Mouse (Mus musculus) hindbrain, embryonic 14.5 days (tissue): ENCODE results near the gene Idua. TPM values are rescaled to one million over a fixed set of nuclear protein-coding genes. Genes with fewer than 3 reads are reported as not detected.

Experiments used
- ATAC-seq: fragments of 200-750 bp; cut with Nextera tagmentation; 2 replicates; pipeline ENCODE4 v1.8.0; 2017; ENCODE audit warnings: moderate number of reproducible peaks, mild to moderate bottlenecking, moderate TSS enrichment, moderate library complexity; ENCODE audit not compliant: low FRiP score
- DNase-seq: peaks from one replicate; pipeline ENCODE4 v3.0.0-alpha.2; 2015; ENCODE audit warnings: low spot score
- H3K27ac ChIP-seq: fragments of 300-500 bp; sonication (generic); 2 replicates; pipeline ENCODE4 v1.5.1; 2014; ENCODE audit warnings: mild to moderate bottlenecking, moderate library complexity
- H3K27me3 ChIP-seq: fragments of 300-500 bp; sonication (generic); 2 replicates; pipeline ENCODE4 v1.6.1; 2014; ENCODE audit warnings: mild to moderate bottlenecking, low read length, mixed read lengths; ENCODE audit not compliant: control insufficient read depth, insufficient read depth
- H3K36me3 ChIP-seq: fragments of 300-500 bp; sonication (generic); replicated peaks from 2 replicates; pipeline ENCODE4 v1.6.1; 2014; ENCODE audit not compliant: control insufficient read depth, insufficient read depth
- H3K4me1 ChIP-seq: fragments of 300-500 bp; sonication (generic); replicated peaks from 2 replicates; pipeline ENCODE4 v1.6.1; 2014; ENCODE audit warnings: antibody characterized with exemption, low read length, mixed read lengths; ENCODE audit not compliant: control insufficient read depth, insufficient read depth
- H3K4me2 ChIP-seq: fragments of 300-500 bp; sonication (generic); replicated peaks from 2 replicates; pipeline ENCODE4 v1.6.1; 2014; ENCODE audit warnings: mild to moderate bottlenecking, moderate library complexity
- H3K4me3 ChIP-seq: fragments of 300-500 bp; sonication (generic); replicated peaks from 2 replicates; pipeline ENCODE4 v1.5.1; 2014; ENCODE audit warnings: mild to moderate bottlenecking, low read length
- H3K9ac ChIP-seq: fragments of 300-500 bp; sonication (generic); 2 replicates; pipeline ENCODE4 v1.6.1; 2014
- H3K9me3 ChIP-seq: fragments of 300-500 bp; sonication (generic); 2 replicates; pipeline ENCODE4 v1.6.1; 2016; ENCODE audit warnings: low read length; ENCODE audit not compliant: control insufficient read depth
- WGBS: fragments of 180-500 bp; shearing (Covaris S2); extraction: QIAGEN DNeasy Blood & Tissue Kit; methylation state at CpG from one replicate; pipeline ENCODE4 v1.1.7; 2014; 5-methylcytosine and 5-hydroxymethylcytosine counted together
- polyA plus RNA-seq: library from polyadenylated mRNA; unstranded; fragments of >200 nt; fragmentation: Nextera tagmentation; extraction: Ambion mirVana; gene quantifications from 2 replicates; pipeline ENCODE4 v1.2.1, GENCODE M21; 2014

The Idua gene
- polyA plus RNA-seq, 1 experiment from 2014 or later = 11.3 TPM

DNA sequence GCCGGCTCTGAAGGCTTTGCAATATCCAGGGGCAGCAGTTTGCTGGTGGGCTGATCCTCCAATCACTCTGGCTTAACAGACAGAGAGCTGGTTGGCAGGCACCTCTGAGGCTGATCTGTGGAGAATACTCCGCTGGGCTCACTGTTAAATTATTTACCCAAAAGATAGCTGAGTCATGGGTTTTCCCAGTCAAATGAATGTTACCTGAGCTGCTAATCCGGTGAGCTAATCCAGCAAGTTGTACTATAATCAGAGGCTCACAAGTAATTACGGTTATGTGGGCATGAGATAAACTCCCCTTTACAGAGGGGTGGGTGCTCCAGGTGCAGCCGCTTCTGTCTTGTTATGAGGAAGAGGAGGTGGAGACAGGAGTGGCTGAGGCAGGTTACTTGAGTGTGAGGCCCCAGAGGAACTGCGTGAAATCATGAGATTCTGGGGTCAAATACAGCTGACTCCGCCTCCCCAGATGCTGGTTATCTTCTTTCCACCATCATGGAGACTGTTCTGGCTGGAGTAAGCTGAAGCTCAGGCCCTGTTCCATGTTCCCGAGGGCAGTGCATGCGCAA is 15.2 kb downstream of the Idua start, which contains the start of gene Slc26a1:
Slc26a1 (minus strand) TSS at position 319 of the 566 bp plus-strand sequence.
- no peak for ATAC-seq
- WGBS = 85% methylated on average over 9 of the region's 9 CpGs
- Histone ChIP-seq H3K4me1 (peaks cover 14% of the 10 kb centered on the region), H3K9ac (no peak within 1 kb of the TSS), H3K4me2 (no peak within 1 kb of the TSS), H3K36me3 (0 out of 2 replicates have a peak, but pooled peaks cover 7% of the 10 kb centered on the region), H3K4me3 (no peak within 1 kb of the TSS), H3K27ac (no peak within 1 kb of the TSS), H3K9me3 (no peaks in the 10 kb centered on the region), H3K27me3 (no peaks in the 10 kb centered on the region)
- no peak for DNase-seq

DNA sequence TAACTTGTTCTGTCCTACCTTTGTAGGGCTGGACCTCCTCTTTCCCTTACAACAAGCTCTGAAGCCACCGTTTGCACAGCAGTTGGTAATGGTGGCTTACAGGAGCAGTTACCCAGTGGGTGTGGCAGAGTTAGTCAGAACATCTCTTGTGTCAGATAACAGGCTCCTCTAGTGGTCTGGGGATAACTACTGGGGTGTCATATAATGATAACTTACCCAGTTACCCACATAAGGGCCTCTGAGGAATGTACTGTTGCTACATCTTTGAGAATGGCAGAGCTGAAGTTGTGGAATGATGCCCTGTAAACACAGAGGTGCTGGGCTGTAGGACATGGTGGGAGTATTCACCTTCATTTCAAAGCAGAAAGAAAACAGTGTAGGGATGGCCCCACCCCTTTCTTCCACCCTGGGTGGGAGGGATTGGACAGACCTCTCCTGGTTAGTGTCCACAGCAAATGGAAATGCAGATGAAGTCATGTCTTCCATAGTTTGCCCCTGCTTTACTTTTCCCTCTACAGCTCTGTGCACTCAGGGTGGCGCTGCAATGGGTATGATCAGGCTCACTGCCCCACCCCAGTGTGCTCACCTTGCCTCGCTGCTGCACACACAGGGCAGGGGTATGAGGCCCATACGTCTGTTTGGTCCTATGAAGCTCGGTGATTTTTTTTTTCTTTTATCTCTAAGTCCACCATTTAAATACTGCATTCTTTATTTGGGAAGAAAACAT is 16.8 kb downstream of the Idua start:
- Histone ChIP-seq H3K36me3 (no peaks in the 10 kb centered on the region), H3K27me3 (no peaks in the 10 kb centered on the region), H3K9ac (peak overlapping the region; percentile 69), H3K4me2 (peak overlapping the region; percentile 64), H3K27ac (peak overlapping the region; percentile 92), H3K9me3 (no peaks in the 10 kb centered on the region), H3K4me3 (peak overlapping the region; percentile 32), H3K4me1 (peaks cover 14% of the 10 kb centered on the region)
- WGBS = 16% methylated on average over 5 of the region's 5 CpGs
- DNase-seq (peak; percentile 47), ATAC-seq (peak; percentile 63)

DNA sequence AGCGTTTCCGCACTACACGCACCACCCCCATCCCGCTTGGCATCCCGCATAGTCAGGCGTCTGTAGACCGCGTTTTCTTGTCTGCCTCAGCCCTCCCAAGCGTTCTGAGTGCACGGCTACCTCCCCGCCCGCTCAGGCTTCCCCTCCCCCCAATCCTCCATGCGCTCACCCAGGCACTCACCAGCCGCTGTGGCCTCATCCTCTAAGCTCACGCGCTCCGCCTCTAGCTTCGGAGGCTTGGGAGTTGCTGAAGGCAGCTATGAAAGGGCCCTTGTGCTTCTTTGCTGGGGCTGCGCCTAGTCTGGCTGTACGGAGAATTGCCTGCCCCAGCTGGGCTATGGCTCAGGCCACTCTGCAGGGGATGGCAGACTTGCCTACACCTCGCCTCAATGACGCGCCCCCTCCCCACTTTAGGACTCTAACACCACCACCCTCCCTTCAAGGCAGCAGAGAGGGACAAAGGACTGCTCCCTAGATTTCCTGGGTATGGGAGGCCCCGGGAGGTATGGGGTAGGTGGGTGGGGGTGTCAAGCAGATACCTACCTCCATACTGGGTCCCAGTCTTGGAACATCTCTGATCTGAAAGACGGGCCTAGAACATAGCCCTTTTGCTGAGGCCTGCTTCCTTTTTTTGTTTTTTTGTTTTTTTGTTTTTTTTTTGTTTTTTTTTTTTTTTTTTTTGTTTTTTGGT is 17.6 kb downstream of the Idua start:
- DNase-seq (peak; percentile 77), ATAC-seq (peak; percentile 89)
- Histone ChIP-seq H3K27me3 (no peaks in the 10 kb centered on the region), H3K4me2 (peak overlapping the region; percentile 64), H3K4me1 (peaks cover 14% of the 10 kb centered on the region), H3K9ac (peak overlapping the region; percentile 69), H3K4me3 (peak overlapping the region; percentile 32), H3K36me3 (no peaks in the 10 kb centered on the region), H3K9me3 (no peaks in the 10 kb centered on the region), H3K27ac (peak overlapping the region; percentile 92)
- WGBS = 4% methylated on average over 25 of the region's 25 CpGs

DNA sequence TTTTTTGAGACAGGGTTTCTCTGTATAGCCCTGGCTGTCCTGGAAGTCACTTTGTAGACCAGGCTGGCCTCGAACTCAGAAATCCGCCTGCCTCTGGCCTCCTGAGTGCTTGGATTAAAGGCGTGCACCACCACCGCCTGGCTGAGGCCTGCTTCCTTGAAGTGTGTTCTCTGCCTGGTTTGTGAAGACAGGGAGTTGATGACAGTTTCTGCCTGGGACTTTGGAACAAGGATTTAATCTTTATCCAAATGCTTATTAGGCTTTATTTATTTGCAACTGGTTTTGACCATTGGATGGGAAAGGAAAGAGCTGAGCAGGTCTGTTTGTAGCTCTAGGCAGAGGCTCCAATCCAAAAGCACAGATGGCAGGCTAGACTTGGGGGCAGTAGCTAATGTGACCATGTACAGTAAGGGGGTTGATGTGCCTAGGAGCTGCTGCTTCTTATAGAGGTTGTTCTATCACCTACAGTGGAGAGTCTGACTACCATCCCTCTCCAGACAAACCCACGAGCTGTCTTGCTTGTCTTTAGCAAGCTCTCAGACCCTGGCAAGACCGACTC is 18.2 kb downstream of the Idua start:
- H3K36me3 ChIP-seq = no peaks in the 10 kb centered on the region
- DNase-seq (no peak), ATAC-seq (no peak)
- no peaks in the 10 kb centered on the region for H3K9me3 ChIP-seq
- no peak overlapping the region for H3K9ac ChIP-seq
- H3K27me3 ChIP-seq = no peaks in the 10 kb centered on the region
- no peak overlapping the region for H3K27ac ChIP-seq
- peaks cover 14% of the 10 kb centered on the region for H3K4me1 ChIP-seq
- H3K4me2 ChIP-seq = no peak overlapping the region
- no peak overlapping the region for H3K4me3 ChIP-seq
- 92% methylated on average over 6 of the region's 6 CpGs for WGBS

DNA sequence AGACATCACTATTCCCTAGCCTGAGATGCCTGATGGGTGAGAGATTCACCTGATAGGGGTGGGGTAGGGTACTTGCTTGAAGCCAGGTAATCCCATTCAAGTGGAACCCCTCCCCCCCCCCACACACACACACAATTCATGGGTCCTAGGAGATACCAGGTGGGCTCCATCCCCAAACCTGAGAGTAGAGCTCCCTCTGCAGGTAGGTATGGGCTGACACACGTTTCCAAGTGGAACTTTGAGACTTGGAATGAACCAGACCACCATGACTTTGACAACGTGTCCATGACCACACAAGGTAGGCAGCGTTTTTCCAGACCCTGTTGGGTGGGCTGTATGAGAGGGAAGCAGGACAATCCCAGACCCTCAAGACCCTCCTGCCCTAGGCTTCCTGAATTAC is 19.8 kb downstream of the Idua start:
- Histone ChIP-seq H3K9ac (no peak overlapping the region), H3K27me3 (no peaks in the 10 kb centered on the region), H3K4me1 (peaks cover 14% of the 10 kb centered on the region), H3K9me3 (no peaks in the 10 kb centered on the region), H3K4me2 (no peak overlapping the region), H3K36me3 (no peaks in the 10 kb centered on the region), H3K27ac (no peak overlapping the region), H3K4me3 (no peak overlapping the region)
- 48% methylated on average over 3 of the region's 3 CpGs for WGBS
- no peak for DNase-seq
- no peak for ATAC-seq

DNA sequence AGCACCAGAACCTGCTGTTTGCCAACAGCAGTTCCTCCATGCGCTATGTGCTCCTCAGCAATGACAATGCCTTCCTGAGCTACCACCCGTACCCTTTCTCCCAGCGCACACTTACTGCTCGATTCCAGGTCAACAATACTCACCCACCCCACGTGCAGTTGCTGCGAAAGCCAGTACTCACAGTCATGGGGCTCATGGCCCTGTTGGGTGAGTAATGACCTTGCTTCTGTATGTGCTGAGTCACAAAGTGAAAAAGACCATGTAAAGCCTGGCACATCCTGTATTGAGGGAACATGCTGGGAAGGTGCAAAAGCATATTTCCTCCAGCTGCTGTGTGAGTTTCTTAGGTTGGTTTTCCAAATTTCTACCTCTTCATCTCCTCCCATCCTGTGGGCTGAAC is 20.7 kb downstream of the Idua start:
- no peak for ATAC-seq
- Histone ChIP-seq H3K9ac (no peak overlapping the region), H3K4me3 (no peak overlapping the region), H3K27ac (no peak overlapping the region), H3K27me3 (no peaks in the 10 kb centered on the region), H3K36me3 (no peaks in the 10 kb centered on the region), H3K4me2 (no peak overlapping the region), H3K4me1 (peaks cover 14% of the 10 kb centered on the region), H3K9me3 (no peaks in the 10 kb centered on the region)
- DNase-seq = no peak
- 88% methylated on average over 6 of the region's 6 CpGs for WGBS

DNA sequence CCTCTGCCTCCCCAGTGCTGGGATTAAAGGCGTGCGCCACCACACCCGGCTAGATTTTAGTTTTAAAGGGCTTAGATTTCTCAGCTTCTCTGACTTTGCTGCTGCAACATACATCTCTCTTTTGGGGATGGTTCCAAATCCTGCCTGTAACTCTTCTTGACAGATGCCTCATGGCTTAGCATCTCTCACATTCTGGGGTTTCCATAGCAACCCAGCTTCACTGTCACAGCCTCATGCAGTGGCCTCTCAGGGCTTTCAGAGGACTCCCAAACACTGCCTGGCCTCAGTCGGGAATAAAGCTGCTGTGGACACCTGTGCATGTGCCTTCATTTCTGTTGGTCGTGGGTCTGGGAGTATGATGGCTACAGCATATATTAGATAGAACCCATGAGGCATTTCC is 29.0 kb downstream of the Idua start:
- H3K27ac ChIP-seq = no peak overlapping the region
- DNase-seq = no peak
- 66% methylated on average over 5 of the region's 5 CpGs for WGBS
- no peak overlapping the region for H3K9ac ChIP-seq
- no peak overlapping the region for H3K4me3 ChIP-seq
- no peaks in the 10 kb centered on the region for H3K9me3 ChIP-seq
- no peaks in the 10 kb centered on the region for H3K36me3 ChIP-seq
- no peak for ATAC-seq
- H3K4me1 ChIP-seq = no peaks in the 10 kb centered on the region
- H3K27me3 ChIP-seq = peaks cover 18% of the 10 kb centered on the region; the same call in 1 of the 2 replicates
- no peak overlapping the region for H3K4me2 ChIP-seq

DNA sequence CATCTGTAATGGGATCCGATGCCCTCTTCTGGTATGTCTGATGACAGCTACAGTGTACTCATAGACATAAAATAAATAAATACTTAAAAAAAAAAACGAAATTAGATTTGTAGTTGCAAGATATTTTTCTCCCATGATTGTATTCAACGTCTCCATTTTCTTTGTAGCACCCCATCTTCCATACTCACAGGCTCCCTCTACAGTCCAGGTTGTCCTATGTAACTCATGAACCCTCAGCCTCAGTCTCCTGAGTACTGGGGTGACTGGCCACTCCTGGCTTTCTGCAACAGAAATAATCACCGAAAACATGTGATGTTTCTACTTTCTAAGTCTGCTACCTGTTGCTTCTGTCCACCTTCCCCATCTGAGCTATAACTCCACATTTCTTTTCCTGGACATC is 31.0 kb downstream of the Idua start:
- 71% methylated on average over 4 of the region's 4 CpGs for WGBS
- Histone ChIP-seq H3K36me3 (no peaks in the 10 kb centered on the region), H3K4me1 (0 out of 2 replicates have a peak, but pooled peaks cover 5% of the 10 kb centered on the region), H3K27ac (no peak overlapping the region), H3K4me3 (no peak overlapping the region), H3K9me3 (no peaks in the 10 kb centered on the region), H3K4me2 (no peak overlapping the region), H3K9ac (no peak overlapping the region), H3K27me3 (peaks cover 30% of the 10 kb centered on the region; the same call in 1 of the 2 replicates)
- DNase-seq = no peak
- ATAC-seq = no peak

DNA sequence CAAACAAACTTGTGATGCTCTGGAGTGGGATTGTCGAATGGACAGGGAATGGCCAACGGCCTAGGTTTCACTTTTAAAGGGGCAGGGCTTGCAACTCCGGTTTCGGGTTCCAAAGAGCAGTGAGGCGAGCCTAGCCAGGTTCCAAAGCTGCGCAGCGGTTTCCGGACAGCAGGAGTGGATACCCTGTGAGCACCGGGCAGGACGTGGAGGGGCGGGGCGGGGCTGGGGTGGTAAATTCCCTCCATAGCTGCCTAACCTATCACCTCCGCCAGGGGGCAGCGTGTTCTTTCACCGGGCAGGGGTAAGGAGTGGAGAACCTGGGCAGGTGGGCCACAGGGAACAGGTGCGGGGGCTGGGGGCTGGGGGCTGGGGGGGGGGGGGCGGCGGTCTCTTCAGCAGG is 32.1 kb downstream of the Idua start, which contains the start of gene Fgfrl1:
Fgfrl1 (plus strand) TSS at position 112 of the 400 bp plus-strand sequence.
- ATAC-seq (no peak), DNase-seq (no peak)
- Histone ChIP-seq H3K4me1 (peaks cover 9% of the 10 kb centered on the region; the same call in 1 of the 2 replicates), H3K9ac (no peak within 1 kb of the TSS), H3K27me3 (peaks cover 30% of the 10 kb centered on the region; the same call in 1 of the 2 replicates), H3K4me2 (peak within 1 kb of the TSS; percentile 89), H3K9me3 (no peaks in the 10 kb centered on the region), H3K36me3 (no peaks in the 10 kb centered on the region), H3K27ac (no peak within 1 kb of the TSS), H3K4me3 (peak within 1 kb of the TSS; percentile 50; the same call in 1 of the 2 replicates)
- 3% methylated on average over 16 of the region's 18 CpGs for WGBS
